Mouse (Mus musculus): ENCODE results near the gene Cacna1a. TPM values are rescaled to one million over a fixed set of nuclear protein-coding genes. Genes with fewer than 3 reads are reported as not detected.

Gene Cacna1a
- 1.0 TPM for polyA plus RNA-seq (2014; fragmentation: Illumina TruSeq; extraction: RNeasy Lipid Tissue Mini Kit (QIAGEN cat#74804); ENCODE audit: low replicate concordance)

GRCm38 (mm10) chr8:84388275-84388674 lies at the start of gene Cacna1a:
Cacna1a (plus strand) TSS chr8:84388440.

GRCm38 (mm10) chr8:84662581-84663065 lies 274.4 kb downstream of the Cacna1a start, which contains the start of gene Ier2:
Ier2 (minus strand) TSS chr8:84662852.

GRCm38 (mm10) chr8:84686191-84687002 lies 298.2 kb downstream of the Cacna1a start, which contains the start of gene Trmt1:
Trmt1 (plus strand) TSS chr8:84686307.

GRCm38 (mm10) chr8:84687705-84688100 lies 299.5 kb downstream of the Cacna1a start, which contains the start of gene Nacc1:
Nacc1 (minus strand) TSS chr8:84687862.

Other genes with a start within 250 kb of the Cacna1a start
- gene Cc2d1a, start 240.5 kb upstream of the Cacna1a start, polyA plus RNA-seq (2014; fragmentation: Illumina TruSeq; extraction: RNeasy Lipid Tissue Mini Kit (QIAGEN cat#74804); ENCODE audit: low replicate concordance) = 0.19 TPM
- not detected for gene 4930432K21Rik, start 240.4 kb upstream of the Cacna1a start, polyA plus RNA-seq (2014; fragmentation: Illumina TruSeq; extraction: RNeasy Lipid Tissue Mini Kit (QIAGEN cat#74804); ENCODE audit: low replicate concordance)
- gene Nanos3, start 203.2 kb upstream of the Cacna1a start, polyA plus RNA-seq (2014; fragmentation: Illumina TruSeq; extraction: RNeasy Lipid Tissue Mini Kit (QIAGEN cat#74804); ENCODE audit: low replicate concordance) = not detected
- not detected for gene Zswim4, start 151.4 kb upstream of the Cacna1a start, polyA plus RNA-seq (2014; fragmentation: Illumina TruSeq; extraction: RNeasy Lipid Tissue Mini Kit (QIAGEN cat#74804); ENCODE audit: low replicate concordance)
- 1.2 TPM for gene D8Ertd738e, start 138.7 kb upstream of the Cacna1a start, polyA plus RNA-seq (2014; fragmentation: Illumina TruSeq; extraction: RNeasy Lipid Tissue Mini Kit (QIAGEN cat#74804); ENCODE audit: low replicate concordance)
- gene Mri1, start 131.1 kb upstream of the Cacna1a start, polyA plus RNA-seq (2014; fragmentation: Illumina TruSeq; extraction: RNeasy Lipid Tissue Mini Kit (QIAGEN cat#74804); ENCODE audit: low replicate concordance) = 2.8 TPM
- 0.74 TPM for gene Ccdc130, start 118.1 kb upstream of the Cacna1a start, polyA plus RNA-seq (2014; fragmentation: Illumina TruSeq; extraction: RNeasy Lipid Tissue Mini Kit (QIAGEN cat#74804); ENCODE audit: low replicate concordance)

Measured in small intestine, adult 10 weeks (tissue).